Mouse (Mus musculus) hindbrain, embryonic 11.5 days (tissue): ENCODE data around the gene Cdh5. TPM values are rescaled to one million over a fixed set of nuclear protein-coding genes. Genes with fewer than 3 reads are reported as not detected.
"Not testable (repeated sequence)": the region's sequence is repeated elsewhere in the genome, so short reads cannot be mapped to it uniquely, and the experiment has no call there.

Experiments
- ATAC-seq: fragments of 200-750 bp; cut with Nextera tagmentation; 2 replicates; pipeline ENCODE4 v1.8.0; 2017; ENCODE audit warnings: mild to moderate bottlenecking, moderate TSS enrichment, moderate library complexity; ENCODE audit not compliant: low FRiP score
- DNase-seq: peaks from one replicate; pipeline ENCODE4 v3.0.0-alpha.2; 2015; ENCODE audit warnings: low spot score
- H3K27ac ChIP-seq: fragments of 300-500 bp; sonication (generic); 2 replicates; pipeline ENCODE4 v1.5.1; 2014; ENCODE audit warnings: mild to moderate bottlenecking, low read depth, low read length
- H3K27me3 ChIP-seq: fragments of 300-500 bp; sonication (generic); 2 replicates; pipeline ENCODE4 v1.6.1; 2014; ENCODE audit warnings: mild to moderate bottlenecking, low read length, moderate library complexity, mixed read lengths; ENCODE audit not compliant: control insufficient read depth, insufficient read depth
- H3K36me3 ChIP-seq: fragments of 300-500 bp; sonication (generic); 2 replicates; pipeline ENCODE4 v1.6.1; 2014; ENCODE audit warnings: mild to moderate bottlenecking, low read length, moderate library complexity, mixed read lengths; ENCODE audit not compliant: control insufficient read depth, insufficient read depth
- H3K4me1 ChIP-seq: fragments of 300-500 bp; sonication (generic); replicated peaks from 2 replicates; pipeline ENCODE4 v1.6.1; 2014; ENCODE audit warnings: low read length, mixed read lengths; ENCODE audit not compliant: control insufficient read depth, insufficient read depth
- H3K4me2 ChIP-seq: fragments of 300-500 bp; sonication (generic); replicated peaks from 2 replicates; pipeline ENCODE4 v1.6.1; 2014; ENCODE audit warnings: mild to moderate bottlenecking, low read depth, low read length
- H3K4me3 ChIP-seq: fragments of 300-500 bp; sonication (generic); 2 replicates; pipeline ENCODE4 v1.5.1; 2014; ENCODE audit warnings: low read depth, low read length
- H3K9ac ChIP-seq: fragments of 300-500 bp; sonication (generic); 2 replicates; pipeline ENCODE4 v1.6.1; 2014; ENCODE audit warnings: low read depth, low read length
- H3K9me3 ChIP-seq: fragments of 300-500 bp; sonication (generic); 2 replicates; pipeline ENCODE4 v1.6.1; 2016; ENCODE audit warnings: low read length; ENCODE audit not compliant: control insufficient read depth
- WGBS: fragments of 180-500 bp; shearing (Covaris S2); extraction: QIAGEN DNeasy Blood & Tissue Kit; methylation state at CpG from one replicate; pipeline ENCODE4 v1.1.7; 2014; 5-methylcytosine and 5-hydroxymethylcytosine counted together
- polyA plus RNA-seq: library from polyadenylated mRNA; unstranded; fragments of >200 nt; fragmentation: Nextera tagmentation; extraction: Ambion mirVana; gene quantifications from 2 replicates; pipeline ENCODE4 v1.2.1, GENCODE M21; 2014

Gene Cdh5
- polyA plus RNA-seq, 1 experiment from 2014 or later: 15.9 TPM

DNA sequence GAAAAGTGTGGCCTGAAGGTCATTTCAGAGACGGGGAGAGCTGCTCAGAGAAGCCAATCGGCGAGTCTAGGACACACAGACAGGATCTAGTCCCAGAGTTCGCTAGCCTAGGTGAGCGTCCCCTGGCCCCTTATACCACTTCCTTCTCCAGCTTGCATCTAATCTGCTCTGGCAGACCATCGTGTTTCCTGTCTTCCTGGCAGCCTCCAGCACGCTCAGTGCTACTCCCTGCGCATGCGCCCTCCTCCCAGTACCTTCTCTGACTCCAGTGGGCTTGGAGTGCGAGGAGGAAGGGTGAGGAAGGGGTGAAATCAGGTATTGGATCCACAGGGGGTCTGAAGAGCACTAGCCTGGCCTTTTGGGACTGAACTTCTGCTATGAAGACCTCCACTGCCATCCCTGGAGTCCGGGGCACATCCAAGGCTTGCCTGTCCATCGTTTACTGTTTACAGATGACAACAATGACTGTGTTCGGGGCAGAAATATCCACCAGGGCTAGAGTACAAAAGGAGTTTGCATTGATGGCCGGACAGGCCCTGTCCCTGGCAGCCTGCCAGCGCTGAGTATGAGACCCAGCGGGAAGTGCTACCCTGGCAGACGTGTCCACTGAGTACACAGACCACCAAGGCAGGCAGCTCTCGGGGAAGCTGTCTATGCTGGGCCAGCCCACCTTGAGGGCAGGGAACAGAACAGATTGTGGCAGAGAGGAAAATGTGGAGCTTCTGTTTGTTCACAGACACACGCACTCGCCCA lies 1.9 kb upstream of the Cdh5 start:
- Histone ChIP-seq H3K9me3 (no peaks in the 10 kb centered on the region), H3K9ac (no peak overlapping the region), H3K36me3 (no peaks in the 10 kb centered on the region), H3K4me2 (no peak overlapping the region), H3K27me3 (no peaks in the 10 kb centered on the region), H3K27ac (no peak overlapping the region), H3K4me3 (no peak overlapping the region), H3K4me1 (no peaks in the 10 kb centered on the region)
- WGBS: 70% methylated on average over 20 of the region's 20 CpGs
- 0 out of 2 replicates have a peak, but pooled peaks have one; percentile 21 for ATAC-seq
- peak; percentile 35 for DNase-seq

DNA sequence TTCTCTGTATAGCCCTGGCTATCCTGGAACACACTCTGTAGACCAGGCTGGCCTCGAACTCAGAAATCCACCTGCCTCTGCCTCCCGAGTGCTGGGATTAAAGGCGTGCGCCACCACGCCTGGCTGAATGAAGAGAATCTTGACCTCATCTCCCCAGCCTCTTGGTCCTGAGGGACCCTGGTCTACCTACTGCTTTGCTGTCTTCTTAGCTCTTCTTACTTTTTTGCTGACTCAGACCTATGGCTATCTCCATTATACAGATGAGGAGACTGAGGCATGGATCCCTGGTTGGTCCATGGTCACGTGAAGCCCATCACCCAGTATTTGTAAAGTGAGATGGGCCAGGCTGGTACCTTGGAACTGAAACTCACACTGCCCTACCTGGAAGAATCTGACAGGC lies 701 bp upstream of the Cdh5 start:
- H3K9me3 ChIP-seq, H3K36me3 ChIP-seq, H3K4me2 ChIP-seq, H3K9ac ChIP-seq, H3K4me1 ChIP-seq, DNase-seq, ATAC-seq, H3K27ac ChIP-seq, H3K4me3 ChIP-seq, H3K27me3 ChIP-seq: not testable (repeated sequence)
- 99% methylated on average over 6 of the region's 6 CpGs for WGBS

DNA sequence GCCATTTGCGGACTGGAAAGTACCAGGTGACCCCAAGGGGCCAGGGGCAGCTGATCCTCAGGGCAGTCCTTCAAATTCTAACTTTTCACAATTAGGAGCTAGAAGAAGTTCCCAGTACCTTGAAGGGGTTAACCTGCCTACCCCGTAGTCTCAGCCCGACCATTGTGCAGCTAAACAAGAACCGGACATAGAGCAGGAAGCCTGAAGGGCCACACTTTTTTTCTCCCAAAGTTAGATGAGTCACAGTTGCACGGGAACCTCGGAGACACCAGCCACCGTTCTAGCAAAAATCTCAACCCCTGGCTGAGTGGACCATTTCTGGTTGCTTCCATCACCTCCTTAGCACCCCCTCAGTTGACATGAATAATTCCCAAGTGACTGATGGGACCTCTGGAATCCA lies 2.0 kb downstream of the Cdh5 start:
- Histone ChIP-seq H3K9me3 (no peaks in the 10 kb centered on the region), H3K9ac (no peak overlapping the region), H3K36me3 (no peaks in the 10 kb centered on the region), H3K4me3 (no peak overlapping the region), H3K27me3 (no peaks in the 10 kb centered on the region), H3K4me1 (0 out of 2 replicates have a peak, but pooled peaks cover 2% of the 10 kb centered on the region), H3K4me2 (no peak overlapping the region), H3K27ac (no peak overlapping the region)
- ATAC-seq (no peak), DNase-seq (no peak)
- 72% methylated on average over 7 of the region's 7 CpGs for WGBS

DNA sequence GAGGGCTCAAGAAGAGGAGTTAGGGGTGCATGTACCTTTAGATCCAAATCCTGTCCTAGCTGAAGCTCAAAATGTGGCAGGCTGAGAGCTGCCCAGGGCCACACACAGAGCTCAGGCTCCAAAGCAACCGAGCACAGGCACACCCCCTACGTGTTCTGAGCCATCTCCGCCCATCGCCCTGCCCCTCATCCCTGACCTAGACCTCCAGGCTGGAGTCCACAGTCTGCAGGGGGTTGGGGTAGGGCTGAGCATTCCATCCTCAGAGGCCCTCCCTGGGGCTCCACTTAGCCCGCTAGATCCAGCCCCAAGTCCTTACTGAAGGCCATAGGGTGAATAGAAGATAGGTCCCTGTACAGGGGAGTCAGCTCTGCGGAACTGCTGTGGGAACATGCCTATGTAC lies 4.3 kb downstream of the Cdh5 start:
- Histone ChIP-seq H3K36me3 (no peaks in the 10 kb centered on the region), H3K9ac (no peak overlapping the region), H3K4me1 (0 out of 2 replicates have a peak, but pooled peaks cover 2% of the 10 kb centered on the region), H3K27me3 (no peaks in the 10 kb centered on the region), H3K4me3 (no peak overlapping the region), H3K9me3 (no peaks in the 10 kb centered on the region), H3K27ac (no peak overlapping the region), H3K4me2 (no peak overlapping the region)
- 44% methylated on average over 6 of the region's 6 CpGs for WGBS
- ATAC-seq: no peak
- DNase-seq: no peak

DNA sequence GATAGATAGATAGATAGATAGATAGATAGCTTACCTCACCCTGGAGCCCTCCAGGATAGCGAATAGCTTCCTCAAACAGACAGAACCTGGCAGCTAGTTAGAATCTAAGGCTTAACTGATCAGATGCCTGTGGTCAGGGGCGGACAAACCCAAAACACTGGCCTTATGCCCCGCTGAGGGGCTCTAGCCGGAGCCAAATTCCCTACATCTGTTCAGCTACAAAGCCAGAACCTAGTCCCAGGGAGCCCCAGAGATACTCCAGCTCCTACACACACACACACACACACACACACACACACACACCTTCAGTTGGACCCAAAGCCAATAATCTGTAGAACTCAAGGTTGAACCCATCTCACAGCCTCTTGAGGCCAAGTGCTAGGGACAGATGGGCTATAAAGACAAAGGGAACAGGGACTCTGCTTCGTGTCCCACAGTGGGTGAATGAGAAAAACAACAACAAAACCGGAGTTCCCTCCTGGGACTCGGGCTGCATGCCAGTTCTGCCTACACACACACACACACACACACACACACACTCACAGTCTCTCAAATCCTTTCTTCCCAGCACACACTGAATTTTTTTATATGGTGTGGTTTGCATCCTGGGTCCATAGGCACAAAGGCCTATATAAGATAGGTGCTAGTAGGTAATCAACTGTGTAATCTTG lies 5.0 kb downstream of the Cdh5 start:
- no peak for ATAC-seq
- no peak overlapping the region for H3K27ac ChIP-seq

DNA sequence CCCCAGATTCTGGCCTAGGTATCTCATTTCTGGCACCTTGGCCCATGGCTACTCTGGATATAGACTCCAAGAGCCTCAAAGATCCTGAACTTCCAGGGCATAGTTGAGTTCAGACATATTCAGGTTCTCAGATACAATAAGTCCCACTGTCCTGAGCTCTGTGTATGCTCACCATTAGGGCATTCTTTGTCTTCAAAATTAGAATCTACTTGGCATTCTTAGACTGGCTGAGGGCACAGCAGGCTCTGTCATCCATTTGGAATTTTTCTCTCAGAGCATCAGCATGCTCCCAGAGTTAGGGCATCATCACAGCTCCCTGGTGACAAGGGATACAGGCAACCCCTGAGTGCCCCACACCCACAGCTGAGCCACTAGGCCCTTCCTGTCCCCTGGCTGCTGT lies 5.7 kb downstream of the Cdh5 start:
- Histone ChIP-seq H3K27me3 (no peaks in the 10 kb centered on the region), H3K4me3 (no peak overlapping the region), H3K9ac (no peak overlapping the region), H3K4me2 (no peak overlapping the region), H3K36me3 (no peaks in the 10 kb centered on the region), H3K9me3 (no peaks in the 10 kb centered on the region), H3K27ac (no peak overlapping the region), H3K4me1 (0 out of 2 replicates have a peak, but pooled peaks cover 2% of the 10 kb centered on the region)
- ATAC-seq (no peak), DNase-seq (no peak)

More for the DNA sequence above, 5.0 kb downstream of the Cdh5 start:
- H3K27me3 ChIP-seq: no peaks in the 10 kb centered on the region
- no peaks in the 10 kb centered on the region for H3K36me3 ChIP-seq
- 0 out of 2 replicates have a peak, but pooled peaks cover 2% of the 10 kb centered on the region for H3K4me1 ChIP-seq
- H3K9me3 ChIP-seq: no peaks in the 10 kb centered on the region
- DNase-seq: no peak
- no peak overlapping the region for H3K4me3 ChIP-seq
- WGBS: 77% methylated on average over 7 of the region's 7 CpGs
- no peak overlapping the region for H3K9ac ChIP-seq
- no peak overlapping the region for H3K4me2 ChIP-seq

DNA sequence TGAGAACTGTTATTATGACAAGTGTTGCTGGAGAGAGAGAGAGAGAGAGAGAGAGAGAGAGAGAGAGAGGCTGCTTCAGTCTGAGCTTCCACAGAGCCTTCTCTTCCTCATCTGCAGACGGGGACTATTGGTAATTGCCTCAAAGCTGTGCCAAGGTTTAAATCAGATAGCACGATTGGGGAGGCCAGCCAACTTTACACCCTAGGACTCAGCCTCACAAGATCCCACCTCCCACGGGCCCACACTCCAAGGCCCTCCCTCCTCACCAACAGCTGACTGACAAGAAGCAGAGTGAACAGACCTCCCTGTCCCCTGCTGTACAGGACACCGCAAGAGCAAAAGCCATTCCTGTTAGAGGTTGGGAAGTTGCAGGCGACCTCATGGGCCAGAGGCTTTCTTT lies 6.6 kb downstream of the Cdh5 start:
- Histone ChIP-seq H3K27ac (no peak overlapping the region), H3K9me3 (no peaks in the 10 kb centered on the region), H3K4me3 (no peak overlapping the region), H3K36me3 (no peaks in the 10 kb centered on the region), H3K9ac (no peak overlapping the region), H3K4me1 (0 out of 2 replicates have a peak, but pooled peaks cover 2% of the 10 kb centered on the region), H3K4me2 (no peak overlapping the region), H3K27me3 (no peaks in the 10 kb centered on the region)
- DNase-seq (no peak), ATAC-seq (no peak)
- WGBS: 58% methylated on average over 5 of the region's 5 CpGs

DNA sequence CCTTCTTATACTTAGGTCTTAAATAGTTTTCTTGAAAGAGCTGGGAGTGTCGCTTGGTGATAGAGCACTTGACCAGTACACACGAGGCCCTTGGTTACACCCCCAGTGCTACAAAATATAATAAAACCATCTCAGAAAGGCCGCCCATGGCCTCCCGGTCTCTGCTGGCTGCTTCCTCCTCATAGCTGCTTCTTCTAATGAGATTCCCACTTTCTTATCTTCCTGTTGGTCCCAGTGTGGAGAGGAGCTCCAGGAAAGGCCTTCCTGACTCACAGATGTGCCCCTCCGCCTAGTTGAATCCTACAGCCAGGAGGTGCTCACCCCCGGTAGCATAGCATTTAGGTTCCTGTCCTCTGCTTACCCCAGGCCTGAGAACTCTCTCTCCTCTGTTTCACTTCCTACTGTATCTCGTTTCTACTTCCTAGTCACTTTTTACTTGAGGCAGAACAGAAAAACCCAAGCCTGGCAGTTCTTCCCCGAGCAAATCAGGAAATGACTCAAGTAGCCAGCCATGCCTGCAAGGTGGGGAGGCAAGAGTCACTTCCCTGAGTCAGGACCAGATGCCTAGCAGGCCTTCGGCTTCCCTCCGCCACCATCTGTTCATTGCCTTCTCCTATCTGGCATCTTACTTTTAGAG lies 9.2 kb downstream of the Cdh5 start:
- Histone ChIP-seq H3K9ac (no peak overlapping the region), H3K4me3 (no peak overlapping the region), H3K4me2 (no peak overlapping the region), H3K27ac (no peak overlapping the region), H3K4me1 (0 out of 2 replicates have a peak, but pooled peaks cover 2% of the 10 kb centered on the region), H3K36me3 (no peaks in the 10 kb centered on the region), H3K27me3 (no peaks in the 10 kb centered on the region), H3K9me3 (no peaks in the 10 kb centered on the region)
- DNase-seq (no peak), ATAC-seq (no peak)
- WGBS: 82% methylated on average over 10 of the region's 10 CpGs
